Mouse (Mus musculus) midbrain, postnatal 0 days (tissue): Measurements from ENCODE around the gene Ly6g6d. TPM values are rescaled to one million over a fixed set of nuclear protein-coding genes. Genes with fewer than 3 reads are reported as not detected.

ENCODE experiments used
- ATAC-seq: fragments of 200-750 bp; cut with Nextera tagmentation; 2 replicates; pipeline ENCODE4 v1.8.0; 2017; ENCODE audit warnings: moderate number of reproducible peaks, mild to moderate bottlenecking, moderate TSS enrichment, moderate library complexity; ENCODE audit not compliant: low FRiP score
- DNase-seq: peaks from one replicate; pipeline ENCODE4 v3.0.0-alpha.2; 2015; ENCODE audit warnings: low spot score
- H3K27ac ChIP-seq: fragments of 300-500 bp; sonication (generic); 2 replicates; pipeline ENCODE4 v1.5.1; 2014; ENCODE audit warnings: low read depth, mild to moderate bottlenecking, low read length, mixed read lengths
- H3K27me3 ChIP-seq: fragments of 300-500 bp; sonication (generic); 2 replicates; pipeline ENCODE4 v1.6.1; 2014; ENCODE audit warnings: low read length, control low read depth, mixed read lengths; ENCODE audit not compliant: insufficient read depth
- H3K36me3 ChIP-seq: fragments of 300-500 bp; sonication (generic); 2 replicates; pipeline ENCODE4 v1.6.1; 2014; ENCODE audit warnings: low read length, control low read depth, mixed read lengths; ENCODE audit not compliant: insufficient read depth
- H3K4me1 ChIP-seq: fragments of 300-500 bp; sonication (generic); 2 replicates; pipeline ENCODE4 v1.6.1; 2014; ENCODE audit warnings: mild to moderate bottlenecking, control low read depth, antibody characterized with exemption, low read length, mixed read lengths; ENCODE audit not compliant: insufficient read depth
- H3K4me2 ChIP-seq: fragments of 300-500 bp; sonication (generic); 2 replicates; pipeline ENCODE4 v1.6.1; 2014; ENCODE audit warnings: low read depth, mild to moderate bottlenecking, low read length, mixed read lengths; ENCODE audit not compliant: poor library complexity, severe bottlenecking
- H3K4me3 ChIP-seq: fragments of 300-500 bp; sonication (generic); 2 replicates; pipeline ENCODE4 v1.5.1; 2014; ENCODE audit warnings: low read depth, mild to moderate bottlenecking, low read length, moderate library complexity
- H3K9ac ChIP-seq: fragments of 300-500 bp; sonication (generic); replicated peaks from 2 replicates; pipeline ENCODE4 v1.6.1; 2014; ENCODE audit warnings: mild to moderate bottlenecking, low read length, moderate library complexity, mixed read lengths; ENCODE audit not compliant: poor library complexity, severe bottlenecking
- H3K9me3 ChIP-seq: fragments of 300-500 bp; sonication (generic); 2 replicates; pipeline ENCODE4 v1.6.1; 2016; ENCODE audit warnings: low read length, control low read depth
- CTCF ChIP-seq: IDR thresholded peaks from 2 replicates; pipeline ENCODE4 v1.5.1; 2016; ENCODE audit warnings: antibody characterized with exemption, mild to moderate bottlenecking
- WGBS: fragments of 180-500 bp; shearing (Covaris S2); extraction: QIAGEN DNeasy Blood & Tissue Kit; methylation state at CpG from one replicate; pipeline ENCODE4 v1.1.7; 2014; 5-methylcytosine and 5-hydroxymethylcytosine counted together
- polyA plus RNA-seq: library from polyadenylated mRNA; unstranded; fragments of >200 nt; fragmentation: Nextera tagmentation; extraction: Ambion mirVana; gene quantifications from 2 replicates; pipeline ENCODE4 v1.2.1, GENCODE M21; 2015
- total RNA-seq: library from RNA; depleted of rRNA; stranded (reverse); fragments of >200 nt; gene quantifications from 2 replicates; pipeline ENCODE4 v1.2.3, GENCODE M21; 2014

Ly6g6d gene
- total and polyA plus RNA-seq, 2 experiments from 2014 or later: 1.1 TPM; not detected in 1

DNA sequence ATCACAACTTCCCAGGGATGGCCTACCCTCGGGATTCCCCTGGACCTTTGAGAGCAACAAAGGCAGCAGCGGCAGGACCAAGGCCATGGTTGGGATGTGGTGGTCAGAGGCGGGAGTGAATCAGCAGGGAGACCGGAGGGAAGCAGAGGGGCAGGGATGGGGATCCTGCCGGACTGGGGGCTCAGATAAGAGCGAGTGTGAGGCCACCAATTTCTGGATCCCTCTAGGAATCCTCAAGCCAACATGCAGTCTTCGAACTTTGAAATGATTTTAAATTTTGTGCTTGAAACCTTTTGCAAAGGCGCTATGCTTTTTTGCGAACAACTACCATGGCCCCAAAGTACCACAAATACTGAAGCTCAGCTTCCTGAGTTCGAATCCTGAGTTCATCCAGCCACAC lies 11.8 kb downstream of the Ly6g6d start, which contains the start of gene Mpig6b:
TSS of gene Mpig6b (minus strand) at position 101 of the 400 bp plus-strand sequence.
- H3K4me3 ChIP-seq: peak within 1 kb of the TSS; percentile 16; the same call in 1 of the 2 replicates
- H3K9me3 ChIP-seq: no peaks in the 10 kb centered on the region
- no peak within 1 kb of the TSS for H3K9ac ChIP-seq
- WGBS: 50% methylated on average over 10 of the region's 10 CpGs
- peaks cover 6% of the 10 kb centered on the region; the same call in 1 of the 2 replicates for H3K36me3 ChIP-seq
- H3K4me2 ChIP-seq: peak within 1 kb of the TSS; percentile 38
- ATAC-seq (no peak), DNase-seq (no peak)
- no peak for TF ChIP-seq CTCF
- no peaks in the 10 kb centered on the region; the same call in 1 of the 2 replicates for H3K4me1 ChIP-seq
- H3K27me3 ChIP-seq: peaks cover 20% of the 10 kb centered on the region; the same call in 1 of the 2 replicates
- no peak within 1 kb of the TSS for H3K27ac ChIP-seq

DNA sequence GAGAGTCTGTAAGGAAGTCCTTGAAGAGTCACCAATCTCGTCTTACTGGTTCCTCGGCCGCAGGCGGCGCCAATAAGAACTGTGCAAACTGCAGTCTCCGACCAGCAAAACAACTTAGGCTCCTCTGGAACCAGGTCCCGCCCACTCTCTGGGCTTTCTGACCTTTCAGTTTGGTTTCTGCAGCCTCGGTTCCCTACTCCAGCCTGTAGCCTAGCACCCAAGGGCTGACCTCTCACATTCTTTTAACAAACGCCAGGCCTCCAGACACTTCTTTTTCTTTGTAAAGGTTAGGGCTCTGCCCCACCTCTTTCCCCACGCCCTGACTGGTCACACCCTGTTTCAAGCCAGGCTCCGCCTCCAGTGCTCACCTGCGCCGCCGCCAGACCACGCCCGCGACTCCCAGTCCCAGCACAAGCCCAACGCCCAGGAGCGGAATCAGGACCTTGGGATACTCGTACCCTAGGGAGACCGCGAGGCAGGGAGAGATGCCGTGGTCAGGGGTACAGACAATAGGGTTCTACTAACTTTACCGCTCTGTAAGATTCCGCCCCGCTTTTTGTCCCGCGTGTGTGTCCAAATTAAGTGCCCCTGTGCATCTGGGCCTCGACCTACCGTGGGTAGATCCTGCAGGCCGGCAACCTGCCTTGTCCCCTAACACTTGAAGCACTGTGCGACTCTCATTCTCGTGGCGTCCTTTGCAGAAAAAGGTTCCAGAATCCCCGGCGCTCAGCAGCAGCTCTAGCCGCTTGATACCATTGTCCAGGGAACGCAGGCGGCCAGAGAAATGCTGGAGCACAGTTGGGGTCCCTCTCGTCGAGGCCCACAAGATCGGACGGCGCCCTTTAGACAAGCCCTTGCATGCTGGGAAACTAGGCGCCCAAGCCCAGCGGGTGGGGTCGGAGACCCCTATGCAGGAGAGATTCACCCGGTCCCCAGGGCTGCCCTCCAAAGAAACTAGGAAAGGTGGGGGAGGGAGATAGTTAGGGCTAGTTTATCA lies 12.6 kb downstream of the Ly6g6d start, which contains the start of gene Ly6g6c:
TSS of gene Ly6g6c (plus strand) at position 438 of the 997 bp plus-strand sequence.
- DNase-seq: peak; percentile 28
- no peak within 1 kb of the TSS for H3K9ac ChIP-seq

DNA sequence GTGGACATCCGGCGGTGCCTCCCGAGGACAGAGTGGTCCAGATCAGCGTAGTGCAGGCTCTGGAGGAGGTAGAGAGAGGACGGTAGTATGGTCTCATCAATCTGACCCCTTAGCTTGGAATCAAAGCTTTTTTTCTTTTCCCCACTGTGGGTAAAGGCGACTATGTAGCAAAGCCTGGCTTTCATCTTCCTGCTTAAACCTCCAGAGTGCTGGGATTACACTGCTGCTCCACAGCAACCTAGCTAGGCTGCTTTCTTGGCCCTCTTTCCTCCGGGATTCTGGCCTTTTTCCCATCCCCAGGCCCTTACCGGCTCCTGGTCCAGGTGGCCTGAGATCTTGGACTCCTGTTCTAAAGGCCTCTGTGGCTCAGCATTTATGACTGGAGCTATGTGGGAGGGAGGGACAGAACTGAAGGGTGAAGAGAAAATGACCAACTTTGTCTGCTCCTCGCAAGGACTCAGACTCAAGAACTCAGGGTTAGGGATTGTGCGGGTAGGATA lies 13.4 kb downstream of the Ly6g6d start:
- Histone ChIP-seq H3K4me2 (no peak overlapping the region), H3K36me3 (peaks cover 6% of the 10 kb centered on the region; the same call in 1 of the 2 replicates), H3K4me3 (no peak overlapping the region), H3K9me3 (no peaks in the 10 kb centered on the region), H3K27me3 (peaks cover 20% of the 10 kb centered on the region; the same call in 1 of the 2 replicates), H3K9ac (no peak overlapping the region), H3K27ac (no peak overlapping the region), H3K4me1 (peaks cover 4% of the 10 kb centered on the region)
- no peak for TF ChIP-seq CTCF
- ATAC-seq (no peak), DNase-seq (no peak)
- 44% methylated on average over 10 of the region's 10 CpGs for WGBS

More for the DNA sequence above, 12.6 kb downstream of the Ly6g6d start, which contains the start of gene Ly6g6c:
- Histone ChIP-seq H3K4me2 (peak within 1 kb of the TSS; percentile 38), H3K4me3 (peak within 1 kb of the TSS; percentile 16; the same call in 1 of the 2 replicates), H3K27me3 (peaks cover 20% of the 10 kb centered on the region; the same call in 1 of the 2 replicates), H3K36me3 (peaks cover 6% of the 10 kb centered on the region; the same call in 1 of the 2 replicates), H3K4me1 (peaks cover under 1% of the 10 kb centered on the region), H3K27ac (no peak within 1 kb of the TSS), H3K9me3 (no peaks in the 10 kb centered on the region)
- no peak for TF ChIP-seq CTCF
- 4% methylated on average over 47 of the region's 48 CpGs for WGBS
- ATAC-seq: no peak

DNA sequence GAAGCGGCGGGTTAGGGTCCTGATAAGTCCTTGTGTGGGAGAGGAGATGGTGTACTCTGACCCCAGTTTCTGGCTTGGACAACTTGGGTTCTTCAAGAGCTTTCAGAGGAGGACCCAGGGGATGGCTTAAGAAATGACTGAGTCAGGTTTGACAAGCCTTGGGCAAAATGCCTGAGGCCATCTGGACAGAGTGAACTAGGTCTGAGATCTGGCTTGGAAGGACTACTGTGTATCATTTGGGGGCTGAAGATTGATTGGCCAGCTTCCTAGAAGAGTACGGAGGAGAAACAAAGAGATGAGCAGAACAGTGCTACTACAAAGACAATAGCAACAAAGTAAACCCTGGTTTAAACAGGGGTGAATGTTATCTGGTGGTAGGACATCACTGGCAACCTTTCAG lies 14.4 kb downstream of the Ly6g6d start:
- DNase-seq (peak; percentile 63), ATAC-seq (no peak)
- no peak overlapping the region for H3K4me3 ChIP-seq

DNA sequence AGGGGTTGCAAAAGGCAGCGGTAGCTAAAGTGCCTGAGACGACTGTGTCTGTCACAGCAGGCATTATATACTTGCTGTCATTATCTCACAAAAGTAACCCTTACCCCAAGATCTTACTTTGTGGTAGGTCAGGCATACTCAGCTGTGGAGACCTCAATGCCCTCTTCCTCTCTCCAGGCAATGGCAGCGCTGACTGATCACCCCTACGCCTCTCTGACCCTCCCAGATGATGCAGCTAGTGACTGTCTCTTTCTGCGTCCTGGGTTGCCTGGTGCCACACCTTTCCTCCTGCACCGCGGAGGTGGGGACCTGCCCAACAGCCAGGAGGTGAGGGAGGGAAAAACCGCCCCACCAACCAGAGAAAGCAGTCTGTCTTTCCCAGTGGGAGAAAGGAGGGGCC lies 16.6 kb downstream of the Ly6g6d start:
- ATAC-seq (no peak), DNase-seq (no peak)
- no peak overlapping the region for H3K27ac ChIP-seq
- TF ChIP-seq CTCF: no peak
- peaks cover 6% of the 10 kb centered on the region; the same call in 1 of the 2 replicates for H3K36me3 ChIP-seq
- H3K4me3 ChIP-seq: no peak overlapping the region
- peaks cover 20% of the 10 kb centered on the region; the same call in 1 of the 2 replicates for H3K27me3 ChIP-seq
- WGBS: 88% methylated on average over 8 of the region's 8 CpGs
- peaks cover 4% of the 10 kb centered on the region for H3K4me1 ChIP-seq
- no peak overlapping the region for H3K9ac ChIP-seq
- H3K4me2 ChIP-seq: no peak overlapping the region
- H3K9me3 ChIP-seq: no peaks in the 10 kb centered on the region

More for the DNA sequence above, 14.4 kb downstream of the Ly6g6d start:
- Histone ChIP-seq H3K4me1 (peaks cover 4% of the 10 kb centered on the region), H3K9ac (no peak overlapping the region), H3K27me3 (peaks cover 20% of the 10 kb centered on the region; the same call in 1 of the 2 replicates), H3K4me2 (no peak overlapping the region), H3K36me3 (peaks cover 6% of the 10 kb centered on the region; the same call in 1 of the 2 replicates), H3K9me3 (no peaks in the 10 kb centered on the region), H3K27ac (no peak overlapping the region)
- TF ChIP-seq CTCF: no peak
- WGBS: 91% methylated on average over 3 of the region's 3 CpGs
